Mouse (Mus musculus) ES-E14 (cell line): ENCODE measurements around the gene Rps3.

ENCODE experiments used
- HCFC1 ChIP-seq: IDR thresholded peaks from 2 replicates; pipeline ENCODE4 v1.6.1; 2012; ENCODE audit warnings: low read length, inconsistent platforms, borderline replicate concordance; ENCODE audit not compliant: insufficient read depth
- ZNF384 ChIP-seq: IDR thresholded peaks from 2 replicates; pipeline ENCODE4 v1.6.1; 2012; ENCODE audit warnings: low read depth, low read length, inconsistent platforms

DNA sequence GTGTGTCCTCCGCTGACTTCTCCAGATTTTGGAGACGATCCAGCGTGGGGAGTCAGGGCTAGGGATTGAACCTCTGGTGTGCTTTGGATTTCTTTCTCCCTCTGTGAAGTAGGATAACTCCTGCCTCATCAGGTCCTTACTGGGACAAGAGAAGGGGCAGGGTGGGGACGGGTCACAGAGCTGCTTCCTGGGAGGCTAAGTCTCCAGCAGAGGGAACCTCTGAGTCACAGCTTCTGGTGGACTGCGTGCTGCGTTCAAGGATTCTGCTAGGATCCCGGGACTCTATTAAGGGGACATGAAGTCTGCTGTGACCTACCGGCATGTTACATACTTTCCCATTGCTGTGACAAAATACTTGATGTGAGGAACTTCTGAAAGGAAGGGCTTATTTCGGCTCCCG is 44.7 kb downstream of the Rps3 start:
- TF ChIP-seq HCFC1, result no peak
- TF ChIP-seq ZNF384, result no peak
